Mouse (Mus musculus): ENCODE measurements at regions not wholly inside any gene's neighbourhood (a gene's known extent, or its start where the extent isn't known, plus 50 kb on each side); places are given as distances from the start of the nearest gene placed in this dataset.

GRCm38 (mm10) chr10:17295157-17295556 is 427.9 kb upstream of the Cited2 start:
- in situ Hi-C loops (cut with MboI; ENCODE audit: unreplicated experiment in 2 of 2): loop anchor here in 1 of 2 experiments (5.0 kb wide), 1 partner anchor 52 kb away; no protein-coding TSS in a partner anchor

DNA sequence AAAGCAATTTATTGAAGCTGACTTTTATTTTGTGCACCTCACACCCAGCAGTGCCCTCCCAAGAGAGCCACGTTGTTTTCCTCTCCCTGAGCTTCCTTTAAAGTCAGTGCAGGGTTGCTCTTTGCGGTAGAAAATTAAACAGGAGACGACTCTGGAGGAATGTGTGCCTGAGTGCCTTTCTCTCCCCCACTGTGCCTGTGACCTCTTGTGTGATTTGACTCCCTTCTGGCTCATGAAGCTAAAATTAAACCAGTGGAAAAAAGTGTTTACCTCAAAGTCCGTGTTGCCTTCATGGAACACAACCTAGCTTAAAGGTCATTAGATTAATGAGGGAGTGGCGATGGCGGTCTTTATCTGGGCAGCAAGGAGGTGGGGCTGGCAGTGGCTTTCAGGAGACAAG is 423.4 kb upstream of the Cited2 start:
- in situ Hi-C loops (cut with MboI; ENCODE audit: unreplicated experiment in 2 of 2): loop anchor here in 1 of 2 experiments (5.0 kb wide), 1 partner anchor 48 kb away; no protein-coding TSS in a partner anchor

DNA sequence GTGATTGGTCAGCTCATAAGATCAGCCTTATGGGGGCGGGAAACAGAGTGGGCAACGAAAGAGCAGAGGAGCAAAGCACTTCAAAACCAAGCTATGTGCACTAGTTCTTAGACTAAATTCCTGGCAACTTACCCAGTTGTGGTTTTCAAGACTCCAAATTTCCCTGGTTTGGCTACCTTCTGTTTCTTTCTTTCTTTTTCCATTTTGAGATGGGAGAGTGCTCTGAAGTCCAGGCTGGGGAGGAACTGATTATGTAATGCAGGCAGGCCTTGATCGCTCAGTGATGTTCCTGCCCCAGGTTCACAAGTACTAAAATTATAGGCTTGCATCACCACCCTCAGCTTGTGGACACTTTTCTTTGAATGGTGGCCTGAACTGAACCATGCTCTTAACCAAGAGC is 396.3 kb upstream of the Cited2 start:
- in situ Hi-C loops (cut with MboI; ENCODE audit: unreplicated experiment in 2 of 2): no loop called here

GRCm38 (mm10) chr10:17330904-17331606 is 392.0 kb upstream of the Cited2 start:
- in situ Hi-C loops (cut with MboI; ENCODE audit: unreplicated experiment in 2 of 2): no loop called here

DNA sequence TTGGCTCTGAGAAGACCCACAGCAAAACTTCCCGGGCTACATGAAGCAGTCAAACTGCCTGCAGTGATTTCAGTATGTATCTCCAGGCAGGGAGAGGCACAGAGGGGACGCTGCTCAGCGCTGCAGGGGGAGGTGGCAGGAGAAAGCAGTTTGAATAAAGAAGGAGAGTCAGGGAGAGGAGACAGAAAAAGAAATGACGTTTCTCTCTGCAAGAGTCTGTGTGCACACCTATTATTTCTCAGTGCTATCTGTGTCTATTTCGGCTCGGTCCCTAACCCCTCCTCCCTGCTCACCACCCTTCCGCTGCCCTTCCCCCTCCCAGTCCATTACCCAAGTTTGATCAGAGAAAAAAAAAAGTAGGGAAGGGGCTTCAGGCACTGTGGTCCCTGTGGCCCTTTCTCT is 391.4 kb upstream of the Cited2 start:
- in situ Hi-C loops (cut with MboI; ENCODE audit: unreplicated experiment in 2 of 2): no loop called here

GRCm38 (mm10) chr10:17332025-17332767 is 390.8 kb upstream of the Cited2 start:
- in situ Hi-C loops (cut with MboI; ENCODE audit: unreplicated experiment in 2 of 2): no loop called here

- in situ Hi-C loops (cut with MboI; ENCODE audit: unreplicated experiment in 2 of 2): no loop called here
Measured at GRCm38 (mm10) chr10:17332986-17333385, 390.0 kb upstream of the Cited2 start.

DNA sequence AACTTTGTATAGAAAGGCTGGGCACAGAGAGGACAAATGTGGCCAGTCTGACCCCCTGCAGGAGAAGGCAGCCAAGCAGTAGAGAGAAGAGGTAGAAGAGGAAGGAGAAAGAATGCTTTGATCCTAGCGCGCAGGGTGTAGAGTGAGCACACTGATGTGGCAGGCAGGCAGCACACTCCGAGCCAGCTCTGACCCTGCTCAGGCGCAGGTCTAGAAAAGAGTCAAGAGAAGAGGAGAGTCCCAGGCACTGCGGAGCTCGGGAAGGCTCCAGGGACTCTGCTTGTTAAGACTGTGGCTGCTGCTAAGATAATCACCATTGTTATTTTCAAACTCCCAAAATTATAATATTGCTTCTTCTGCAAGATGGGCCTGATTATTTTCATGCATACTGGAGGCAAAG is 389.3 kb upstream of the Cited2 start:
- in situ Hi-C loops (cut with MboI; ENCODE audit: unreplicated experiment in 2 of 2): no loop called here

DNA sequence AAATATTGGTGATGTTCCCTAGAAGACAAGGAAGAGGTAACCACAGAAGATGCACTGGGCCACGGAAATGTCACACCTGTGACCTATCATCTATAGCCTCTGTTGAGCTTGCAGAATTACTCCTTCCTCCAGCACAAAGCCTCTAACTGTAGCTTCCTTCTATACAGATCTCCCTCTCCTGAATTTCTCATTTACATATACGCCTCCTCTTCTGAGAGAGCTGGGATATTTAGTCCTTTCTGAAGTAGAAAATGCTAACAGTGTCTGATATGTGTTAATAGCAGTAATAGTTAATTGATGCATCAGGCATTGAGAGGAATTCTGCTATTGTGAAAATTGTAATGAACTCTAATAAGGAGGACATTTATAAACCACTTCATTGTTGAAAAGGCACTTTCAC is 385.8 kb upstream of the Cited2 start:
- in situ Hi-C loops (cut with MboI; ENCODE audit: unreplicated experiment in 2 of 2): no loop called here

- in situ Hi-C loops (cut with MboI; ENCODE audit: unreplicated experiment in 2 of 2): no loop called here
Measured at GRCm38 (mm10) chr10:17343829-17344228, 379.2 kb upstream of the Cited2 start.

DNA sequence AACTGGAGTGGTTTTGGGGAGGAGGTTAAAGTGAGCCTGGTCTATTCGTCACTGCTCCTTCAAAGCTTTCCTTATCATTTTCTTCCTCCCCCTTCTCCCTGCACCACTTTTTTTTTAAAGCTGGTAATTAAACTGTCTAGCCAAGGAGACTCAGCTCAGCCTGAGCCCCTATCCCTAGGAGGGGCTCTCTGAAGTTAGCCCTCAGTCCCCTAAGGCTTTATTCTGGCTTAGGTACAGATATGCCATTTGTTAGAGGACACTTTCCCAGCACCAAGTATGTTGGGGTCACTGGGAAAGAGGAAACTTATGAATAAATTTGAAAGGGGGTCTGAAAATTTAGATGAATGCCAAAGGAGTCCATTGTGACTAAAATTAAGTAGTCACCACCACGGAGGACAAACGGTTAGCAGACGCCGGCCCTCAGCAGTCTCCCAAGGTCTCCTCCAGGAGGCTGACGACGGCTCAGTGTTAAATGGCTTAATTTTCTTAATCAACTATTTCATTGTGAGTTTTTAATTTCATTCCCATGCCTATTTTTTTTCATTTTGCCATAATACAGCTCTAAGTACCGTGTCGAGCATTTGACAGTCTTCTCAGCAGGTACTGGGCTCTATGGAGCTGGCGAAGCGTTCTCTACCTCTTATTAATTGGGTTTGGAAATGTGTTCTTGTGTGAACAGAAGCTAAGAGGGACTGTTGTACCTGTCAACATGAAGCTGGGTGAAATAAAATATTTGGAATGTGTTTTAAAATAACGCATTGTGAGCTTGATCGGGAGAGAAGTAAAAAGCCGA is 370.6 kb upstream of the Cited2 start:
- in situ Hi-C loops (cut with MboI; ENCODE audit: unreplicated experiment in 2 of 2): no loop called here

DNA sequence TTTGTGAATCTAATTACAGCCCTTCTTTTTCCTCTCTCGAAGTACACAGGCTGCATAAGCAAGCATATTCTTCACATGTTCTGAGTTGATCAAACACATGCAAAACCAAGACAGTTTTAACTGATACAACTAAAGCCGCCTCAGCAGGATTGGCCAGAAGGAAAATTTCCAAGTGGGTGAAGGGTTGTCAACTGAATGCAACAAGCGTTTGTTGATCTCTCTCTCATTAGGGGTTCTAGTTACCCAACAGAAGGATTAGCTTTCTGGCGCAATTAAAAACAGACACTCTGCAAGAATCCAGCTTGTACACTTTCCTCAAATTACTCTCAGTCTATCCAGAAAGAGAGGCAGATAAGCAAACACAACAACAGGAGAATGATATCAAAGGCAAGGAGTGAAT is 367.5 kb upstream of the Cited2 start:
- in situ Hi-C loops (cut with MboI; ENCODE audit: unreplicated experiment in 2 of 2): no loop called here

GRCm38 (mm10) chr10:17356041-17356440 is 367.0 kb upstream of the Cited2 start:
- in situ Hi-C loops (cut with MboI; ENCODE audit: unreplicated experiment in 2 of 2): no loop called here

- in situ Hi-C loops (cut with MboI; ENCODE audit: unreplicated experiment in 2 of 2): no loop called here
Measured at GRCm38 (mm10) chr10:17362643-17363042, 360.4 kb upstream of the Cited2 start.

DNA sequence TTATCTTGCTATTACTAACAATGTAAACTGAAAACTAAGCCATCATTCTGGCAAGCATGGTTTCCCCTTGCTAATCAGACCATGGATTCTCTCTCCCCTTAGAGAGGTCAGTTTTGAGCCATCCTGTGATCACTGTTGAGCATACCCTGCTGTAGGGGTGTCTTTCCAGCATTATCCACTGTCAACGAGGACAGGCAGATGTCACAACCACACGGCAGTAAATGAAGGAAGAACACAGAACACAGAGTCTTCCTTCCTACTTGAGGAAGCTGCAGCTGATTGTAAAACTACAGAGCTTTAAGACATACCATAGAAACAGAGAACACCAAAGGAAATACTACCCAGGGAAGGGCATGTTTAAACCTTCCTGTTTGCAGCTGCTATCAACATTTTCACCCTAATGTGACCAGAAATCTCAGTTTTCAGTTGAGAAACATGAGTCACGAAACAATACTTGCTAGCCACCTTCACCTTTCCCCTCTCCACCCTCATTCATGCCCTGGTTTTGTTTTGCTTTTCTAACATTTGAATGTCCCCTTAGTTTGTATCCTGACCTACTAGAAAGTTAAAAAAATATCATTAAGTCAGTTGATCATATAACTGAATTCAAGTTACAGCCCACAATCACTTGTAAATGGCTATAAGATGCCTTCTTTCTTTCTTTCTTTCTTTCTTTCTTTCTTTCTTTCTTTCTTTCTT is 356.8 kb upstream of the Cited2 start:
- in situ Hi-C loops (cut with MboI; ENCODE audit: unreplicated experiment in 2 of 2): no loop called here

DNA sequence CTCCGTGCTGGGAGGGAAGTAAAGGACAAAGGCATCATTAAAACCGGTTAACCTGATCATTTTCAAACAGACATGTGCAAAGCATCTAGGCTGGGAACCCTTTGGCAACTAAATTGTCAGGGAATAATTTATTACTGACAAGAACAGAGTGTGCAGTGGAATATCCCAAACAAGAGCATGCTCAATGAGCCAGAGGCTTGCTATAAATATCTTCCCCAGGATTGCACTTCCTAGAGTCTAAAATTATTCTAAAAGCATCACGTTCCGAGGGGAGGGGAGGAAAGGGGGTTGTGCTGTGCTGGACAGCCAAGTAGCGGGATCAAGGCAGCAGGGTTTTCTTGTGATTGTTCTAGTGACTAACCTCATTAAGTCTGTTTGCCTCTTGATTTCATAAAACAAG is 356.0 kb upstream of the Cited2 start:
- in situ Hi-C loops (cut with MboI; ENCODE audit: unreplicated experiment in 2 of 2): no loop called here

DNA sequence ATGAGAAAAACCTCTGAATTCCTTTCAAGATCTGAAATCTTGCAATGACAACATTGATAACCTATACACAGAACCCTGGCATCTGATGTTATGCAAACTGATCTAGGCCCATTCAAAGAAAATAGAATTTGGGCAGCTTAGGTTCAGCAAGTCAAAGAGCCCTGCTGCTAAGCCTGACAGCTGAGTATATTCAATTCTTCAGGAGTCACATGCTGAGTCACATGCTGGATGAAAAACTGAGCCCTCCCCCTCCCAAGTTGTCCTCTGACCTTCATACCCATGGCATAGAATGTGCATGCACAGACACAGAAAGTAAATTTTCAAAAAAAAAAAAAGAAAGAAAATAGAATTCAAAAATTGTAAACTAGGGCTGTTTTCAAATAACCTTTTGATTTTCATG is 355.6 kb upstream of the Cited2 start:
- in situ Hi-C loops (cut with MboI; ENCODE audit: unreplicated experiment in 2 of 2): no loop called here

DNA sequence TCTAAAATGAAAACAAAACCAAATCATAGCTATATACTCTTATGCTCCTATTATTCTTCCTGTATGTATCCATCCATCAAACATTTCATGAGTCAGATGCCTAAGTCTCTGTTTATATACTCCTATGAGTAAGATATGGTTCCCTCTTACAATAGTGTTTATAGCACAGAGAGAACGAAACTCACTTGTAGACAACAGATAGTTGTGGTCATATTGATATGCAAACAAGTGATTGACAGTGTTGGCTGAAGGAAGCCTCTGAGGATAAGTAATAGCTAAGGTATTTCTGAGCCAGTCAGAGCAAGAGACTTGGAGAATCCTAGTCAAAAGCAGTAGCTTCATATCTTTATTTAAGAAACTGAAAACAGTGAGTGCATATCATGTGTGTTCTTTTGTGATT is 354.4 kb upstream of the Cited2 start:
- in situ Hi-C loops (cut with MboI; ENCODE audit: unreplicated experiment in 2 of 2): no loop called here

- in situ Hi-C loops (cut with MboI; ENCODE audit: unreplicated experiment in 2 of 2): no loop called here
Measured at GRCm38 (mm10) chr10:17372905-17373304, 350.1 kb upstream of the Cited2 start.

GRCm38 (mm10) chr10:17374047-17374446 is 349.0 kb upstream of the Cited2 start:
- in situ Hi-C loops (cut with MboI; ENCODE audit: unreplicated experiment in 2 of 2): no loop called here

GRCm38 (mm10) chr10:17382990-17383389 is 340.0 kb upstream of the Cited2 start:
- in situ Hi-C loops (cut with MboI; ENCODE audit: unreplicated experiment in 2 of 2): no loop called here

Data from v-Abl transformed pro-B cells (cell line).